Mouse (Mus musculus) embryonic facial prominence, embryonic 10.5 days (tissue): ENCODE data around the gene Itgb1bp1. TPM values are rescaled to one million over a fixed set of nuclear protein-coding genes. Genes with fewer than 3 reads are reported as not detected.

Source experiments
- DNase-seq: peaks from one replicate; pipeline ENCODE4 v3.0.0-alpha.2; 2017; ENCODE audit warnings: low spot score
- H3K27ac ChIP-seq: fragments of 300-500 bp; sonication (generic); replicated peaks from 2 replicates; pipeline ENCODE4 v1.5.1; 2016; ENCODE audit warnings: mild to moderate bottlenecking
- H3K27me3 ChIP-seq: fragments of 300-500 bp; sonication (generic); replicated peaks from 2 replicates; pipeline ENCODE4 v1.6.1; 2016; ENCODE audit warnings: low read depth, mild to moderate bottlenecking; ENCODE audit not compliant: poor library complexity, severe bottlenecking
- H3K36me3 ChIP-seq: fragments of 300-500 bp; sonication (generic); replicated peaks from 2 replicates; pipeline ENCODE4 v1.6.1; 2016; ENCODE audit warnings: mild to moderate bottlenecking, moderate library complexity
- H3K4me1 ChIP-seq: fragments of 300-500 bp; sonication (generic); 2 replicates; pipeline ENCODE4 v1.6.1; 2016
- H3K4me3 ChIP-seq: fragments of 300-500 bp; sonication (generic); 2 replicates; pipeline ENCODE4 v1.5.1; 2016; ENCODE audit warnings: mild to moderate bottlenecking, moderate library complexity
- H3K9me3 ChIP-seq: fragments of 300-500 bp; sonication (generic); 2 replicates; pipeline ENCODE4 v1.6.1; 2016; ENCODE audit warnings: mild to moderate bottlenecking
- WGBS: fragments of 180-500 bp; shearing (Covaris S2); methylation state at CpG from one replicate; pipeline ENCODE4 v1.1.7; 2016; 5-methylcytosine and 5-hydroxymethylcytosine counted together
- polyA plus RNA-seq: library from polyadenylated mRNA; unstranded; fragments of >200 nt; fragmentation: Nextera tagmentation; extraction: Ambion mirVana; gene quantifications from 2 replicates; pipeline ENCODE4 v1.2.1, GENCODE M21; 2016

Gene Itgb1bp1
- polyA plus RNA-seq, 1 experiment from 2014 or later: 45.6 TPM

- DNase-seq: no peak
- H3K9me3 ChIP-seq: no peaks in the 10 kb centered on the region
- no peak overlapping the region; the same call in 1 of the 2 replicates for H3K27ac ChIP-seq
- peaks cover 6% of the 10 kb centered on the region; the same call in 1 of the 2 replicates for H3K4me1 ChIP-seq
- WGBS: 65% methylated on average over 6 of the region's 6 CpGs
- H3K27me3 ChIP-seq: no peaks in the 10 kb centered on the region
- peaks cover 72% of the 10 kb centered on the region for H3K36me3 ChIP-seq
- no peak overlapping the region for H3K4me3 ChIP-seq
Observed at GRCm38 (mm10) chr12:21227076-21227980, 58.8 kb downstream of the Itgb1bp1 start.

GRCm38 (mm10) chr12:21226316-21226715, 59.8 kb downstream of the Itgb1bp1 start:
- H3K36me3 ChIP-seq: peaks cover 72% of the 10 kb centered on the region
- WGBS: 87% methylated on average over 9 of the region's 9 CpGs

GRCm38 (mm10) chr12:21225358-21225757, 60.7 kb downstream of the Itgb1bp1 start:
- no peak overlapping the region for H3K27ac ChIP-seq
- 78% methylated on average over 8 of the region's 8 CpGs for WGBS
- no peak for DNase-seq
- H3K9me3 ChIP-seq: no peaks in the 10 kb centered on the region
- H3K4me1 ChIP-seq: peaks cover 6% of the 10 kb centered on the region; the same call in 1 of the 2 replicates
- H3K27me3 ChIP-seq: no peaks in the 10 kb centered on the region
- no peak overlapping the region for H3K4me3 ChIP-seq
- peaks cover 72% of the 10 kb centered on the region for H3K36me3 ChIP-seq

More at GRCm38 (mm10) chr12:21226316-21226715, 59.8 kb downstream of the Itgb1bp1 start:
- Histone ChIP-seq H3K4me1 (peaks cover 6% of the 10 kb centered on the region; the same call in 1 of the 2 replicates), H3K4me3 (no peak overlapping the region), H3K27me3 (no peaks in the 10 kb centered on the region), H3K9me3 (no peaks in the 10 kb centered on the region), H3K27ac (no peak overlapping the region)
- no peak for DNase-seq

- H3K27ac ChIP-seq: no peak overlapping the region
- no peaks in the 10 kb centered on the region for H3K27me3 ChIP-seq
- WGBS: 89% methylated on average over 4 of the region's 4 CpGs
- H3K9me3 ChIP-seq: no peaks in the 10 kb centered on the region
- H3K36me3 ChIP-seq: peaks cover 63% of the 10 kb centered on the region
- DNase-seq: no peak
- peaks cover 6% of the 10 kb centered on the region; the same call in 1 of the 2 replicates for H3K4me1 ChIP-seq
- no peak overlapping the region for H3K4me3 ChIP-seq
Observed at GRCm38 (mm10) chr12:21223923-21224322, 62.2 kb downstream of the Itgb1bp1 start.

- H3K4me3 ChIP-seq: no peak overlapping the region
- no peaks in the 10 kb centered on the region for H3K4me1 ChIP-seq
- DNase-seq: no peak
- 90% methylated on average over 1 of the region's 1 CpGs for WGBS
- no peaks in the 10 kb centered on the region for H3K27me3 ChIP-seq
- H3K27ac ChIP-seq: no peak overlapping the region
- peaks cover 88% of the 10 kb centered on the region for H3K36me3 ChIP-seq
- H3K9me3 ChIP-seq: no peaks in the 10 kb centered on the region
Observed at GRCm38 (mm10) chr12:21220596-21220995, 65.5 kb downstream of the Itgb1bp1 start.

DNA sequence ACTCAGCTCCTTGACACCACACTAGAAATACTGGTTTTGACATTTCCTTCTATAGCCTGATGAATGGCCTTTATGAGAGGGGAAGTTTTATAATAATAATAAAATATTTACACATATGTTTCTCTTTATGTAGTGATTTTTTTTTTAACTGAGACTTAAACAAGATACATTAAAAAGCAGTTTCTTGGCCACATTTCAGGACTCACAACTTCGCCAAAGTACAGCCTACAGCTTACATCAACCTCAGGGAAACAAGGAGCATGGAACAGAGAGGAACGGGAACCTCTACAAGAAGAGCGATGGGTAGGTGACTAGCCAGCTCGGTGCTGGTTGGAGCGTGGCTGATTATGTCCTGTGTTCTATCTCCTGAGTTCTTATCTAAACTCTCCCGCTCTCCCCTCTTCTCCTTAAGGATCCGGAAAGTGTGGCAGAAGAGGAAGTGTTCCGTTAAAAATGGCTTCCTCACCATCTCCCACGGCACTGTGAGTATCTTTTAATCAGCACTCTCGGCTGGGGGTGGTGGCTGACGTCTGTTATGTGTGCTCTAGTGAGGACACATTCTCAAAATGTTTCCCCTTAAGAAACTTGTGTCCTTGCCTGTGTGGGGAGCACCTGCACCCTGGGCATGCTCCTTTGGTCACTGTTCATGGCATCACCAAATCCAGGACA, 68.2 kb downstream of the Itgb1bp1 start:
- DNase-seq: no peak
- WGBS: 89% methylated on average over 11 of the region's 11 CpGs
- no peaks in the 10 kb centered on the region for H3K27me3 ChIP-seq
- H3K4me1 ChIP-seq: no peaks in the 10 kb centered on the region
- H3K27ac ChIP-seq: no peak overlapping the region
- H3K4me3 ChIP-seq: no peak overlapping the region
- H3K9me3 ChIP-seq: no peaks in the 10 kb centered on the region
- H3K36me3 ChIP-seq: peaks cover 90% of the 10 kb centered on the region

GRCm38 (mm10) chr12:21214551-21215165, 71.4 kb downstream of the Itgb1bp1 start:
- Histone ChIP-seq H3K9me3 (no peaks in the 10 kb centered on the region), H3K27me3 (no peaks in the 10 kb centered on the region), H3K4me3 (no peak overlapping the region), H3K36me3 (peaks cover 84% of the 10 kb centered on the region), H3K4me1 (no peaks in the 10 kb centered on the region), H3K27ac (no peak overlapping the region)
- no peak for DNase-seq
- WGBS: 89% methylated on average over 8 of the region's 8 CpGs

GRCm38 (mm10) chr12:21212876-21213275, 73.2 kb downstream of the Itgb1bp1 start:
- DNase-seq: no peak
- H3K9me3 ChIP-seq: no peaks in the 10 kb centered on the region
- H3K36me3 ChIP-seq: peaks cover 91% of the 10 kb centered on the region
- H3K27ac ChIP-seq: no peak overlapping the region
- no peak overlapping the region for H3K4me3 ChIP-seq
- no peaks in the 10 kb centered on the region for H3K27me3 ChIP-seq
- WGBS: 94% methylated on average over 17 of the region's 17 CpGs
- no peaks in the 10 kb centered on the region for H3K4me1 ChIP-seq

DNA sequence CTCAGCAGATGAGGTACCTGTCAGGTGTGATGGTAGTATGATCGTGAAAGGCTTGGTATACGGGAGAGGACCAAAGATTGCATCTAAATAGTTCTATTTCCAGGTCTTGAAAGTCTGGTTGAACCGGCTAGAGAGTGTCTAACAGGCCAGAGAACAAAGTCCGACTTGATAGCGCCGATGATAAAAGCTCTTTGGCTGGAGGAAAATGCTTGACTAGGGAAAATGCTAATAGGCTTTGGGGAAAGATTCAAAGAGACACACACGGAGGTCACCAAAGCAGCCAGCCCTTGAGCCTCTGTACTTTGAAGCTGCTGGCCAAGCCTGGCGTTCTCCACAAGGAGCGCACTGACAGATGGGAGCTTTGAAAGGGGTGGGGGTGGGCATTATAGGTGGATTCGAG, 76.8 kb downstream of the Itgb1bp1 start:
- no peaks in the 10 kb centered on the region for H3K27me3 ChIP-seq
- WGBS: 89% methylated on average over 10 of the region's 10 CpGs
- H3K4me1 ChIP-seq: peaks cover 4% of the 10 kb centered on the region
- H3K27ac ChIP-seq: no peak overlapping the region
- H3K9me3 ChIP-seq: no peaks in the 10 kb centered on the region
- H3K4me3 ChIP-seq: no peak overlapping the region
- no peak for DNase-seq
- H3K36me3 ChIP-seq: peaks cover 91% of the 10 kb centered on the region

GRCm38 (mm10) chr12:21208172-21208795, 77.8 kb downstream of the Itgb1bp1 start:
- Histone ChIP-seq H3K4me3 (no peak overlapping the region), H3K4me1 (peaks cover 9% of the 10 kb centered on the region), H3K27me3 (no peaks in the 10 kb centered on the region), H3K36me3 (peaks cover 91% of the 10 kb centered on the region), H3K27ac (no peak overlapping the region), H3K9me3 (no peaks in the 10 kb centered on the region)
- no peak for DNase-seq
- 90% methylated on average over 11 of the region's 11 CpGs for WGBS

DNA sequence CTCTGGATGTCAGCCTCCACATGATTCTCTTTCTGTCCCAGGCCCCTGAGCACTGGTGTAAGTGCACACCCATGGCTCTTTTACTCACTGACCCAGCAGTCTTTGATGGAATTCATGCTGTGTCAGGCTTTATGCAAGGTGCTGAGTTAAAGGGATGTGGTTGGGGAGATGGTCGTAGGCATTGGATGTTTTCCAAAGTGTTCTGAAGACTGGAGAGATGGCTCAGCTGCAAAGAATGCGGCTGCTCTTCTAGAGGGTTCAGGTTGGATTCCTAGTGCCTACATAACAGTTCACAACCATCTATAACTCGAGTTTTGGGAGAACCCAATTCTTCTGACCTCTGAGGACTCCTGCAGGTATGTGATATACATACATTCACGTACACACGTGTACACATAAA, 78.7 kb downstream of the Itgb1bp1 start:
- Histone ChIP-seq H3K27me3 (no peaks in the 10 kb centered on the region), H3K4me1 (peaks cover 9% of the 10 kb centered on the region), H3K4me3 (no peak overlapping the region), H3K27ac (no peak overlapping the region), H3K36me3 (peaks cover 91% of the 10 kb centered on the region), H3K9me3 (no peaks in the 10 kb centered on the region)
- no peak for DNase-seq
- whole genome bisulfite sequencing: 96% methylated on average over 5 of the region's 5 CpGs

GRCm38 (mm10) chr12:21205799-21206198, 80.3 kb downstream of the Itgb1bp1 start:
- H3K4me1 ChIP-seq: peaks cover 9% of the 10 kb centered on the region
- no peak overlapping the region for H3K4me3 ChIP-seq
- no peaks in the 10 kb centered on the region for H3K27me3 ChIP-seq
- H3K27ac ChIP-seq: no peak overlapping the region
- 89% methylated on average over 4 of the region's 4 CpGs for WGBS
- DNase-seq: no peak
- H3K9me3 ChIP-seq: no peaks in the 10 kb centered on the region
- H3K36me3 ChIP-seq: peaks cover 96% of the 10 kb centered on the region
